25 mouse cellular contexts compared by ENCODE assay signal in the genomic region with DNA sequence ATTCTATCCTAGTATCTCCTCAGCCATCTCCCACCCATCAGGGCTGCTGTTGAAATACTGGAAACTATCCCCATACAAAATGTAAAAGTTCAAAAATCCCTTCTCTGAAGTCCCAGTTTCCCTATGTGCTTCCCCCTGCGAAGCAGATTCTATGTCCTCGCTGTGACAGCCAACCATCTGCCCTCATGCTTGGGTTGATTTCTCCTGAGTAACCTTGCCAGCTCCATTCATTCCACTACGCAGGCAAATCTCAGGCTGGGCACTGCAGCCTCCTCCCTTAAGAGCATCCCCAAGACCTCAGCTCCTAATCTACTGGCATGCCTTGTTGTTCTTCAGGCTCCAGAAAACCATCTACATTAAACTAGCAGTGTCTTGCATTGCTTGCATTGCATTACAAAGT.
"Had no signal": no experiment of that assay in that cellular context is flagged by ENCODE, and none has a peak within 500 bp of the region (broad histone marks: within the 10 kb centered on the region; RNA-seq: fewer than 3 reads in every experiment).

No protein-coding gene starts in this region.

- H3K9me3 ChIP-seq: heart, embryonic 10.5 days; heart, embryonic 12.5 days; intestine, embryonic 15.5 days; limb, embryonic 10.5 days; limb, embryonic 12.5 days; liver, embryonic 13.5 days; liver, embryonic 15.5 days had no signal

- H3K9ac ChIP-seq: heart, embryonic 12.5 days; hindbrain, embryonic 14.5 days; intestine, embryonic 15.5 days; limb, embryonic 12.5 days; liver, embryonic 13.5 days; liver, embryonic 15.5 days; liver, postnatal 0 days had no signal

- H3K27ac ChIP-seq: gastrocnemius, adult 2 months; heart, embryonic 10.5 days; hindbrain, embryonic 14.5 days; intestine, embryonic 15.5 days; layer of hippocampus, adult 2 months; limb, embryonic 10.5 days; limb, embryonic 12.5 days; liver, embryonic 13.5 days; liver, embryonic 15.5 days had no signal

- H3K36me3 ChIP-seq: heart, embryonic 10.5 days; heart, embryonic 12.5 days; intestine, embryonic 15.5 days; limb, embryonic 10.5 days; limb, embryonic 12.5 days; liver, embryonic 13.5 days; liver, embryonic 15.5 days had no signal

- H3K4me1 ChIP-seq: heart, embryonic 10.5 days; heart, embryonic 12.5 days; intestine, embryonic 15.5 days; limb, embryonic 10.5 days; limb, embryonic 12.5 days; liver, embryonic 13.5 days; liver, embryonic 15.5 days had no signal

- H3K4me3 ChIP-seq: gastrocnemius, adult 2 months; heart, embryonic 10.5 days; heart, embryonic 12.5 days; intestine, embryonic 15.5 days; layer of hippocampus, adult 2 months; limb, embryonic 10.5 days; limb, embryonic 12.5 days; liver, embryonic 13.5 days; liver, embryonic 15.5 days had no signal

- ATAC-seq: inflammation-experienced regulatory T-cells, adult 6 months; intestine, embryonic 15.5 days; intestine, postnatal 0 days; liver, postnatal 0 days had no signal

- H3K27me3 ChIP-seq: heart, embryonic 12.5 days; intestine, embryonic 15.5 days; limb, embryonic 12.5 days; liver, embryonic 13.5 days; liver, embryonic 15.5 days had no signal

- H3K4me2 ChIP-seq: heart, embryonic 12.5 days; hindbrain, embryonic 14.5 days; intestine, embryonic 15.5 days; limb, embryonic 12.5 days; liver, embryonic 11.5 days; liver, embryonic 13.5 days; liver, embryonic 15.5 days had no signal

- DNase-seq: gastrocnemius, adult 2 months; gastrocnemius, postnatal 10 days; gastrocnemius, postnatal 25 days; heart, adult 18-20 months; heart, postnatal 10 days; heart, postnatal 4 days; kidney, adult 18-20 months; kidney, adult 8-10 months; kidney, postnatal 10 days; kidney, postnatal 25 days; kidney, postnatal 4 days; liver; liver, embryonic 13.5 days; liver, postnatal 0 days had no signal
